Mouse (Mus musculus) forebrain, embryonic 10.5 days (tissue): Measurements from ENCODE around the gene Oaz3. TPM values are rescaled to one million over a fixed set of nuclear protein-coding genes. Genes with fewer than 3 reads are reported as not detected.
A peak's percentile ranks its signal among the peaks of the same experiment; 100 is the strongest.

Experiments
- DNase-seq: peaks from one replicate; pipeline ENCODE4 v3.0.0-alpha.2; 2017; ENCODE audit warnings: low spot score; ENCODE audit errors: extremely low spot score
- H3K27ac ChIP-seq: fragments of 300-500 bp; sonication (generic); 2 replicates; pipeline ENCODE4 v1.5.1; 2016; ENCODE audit warnings: mild to moderate bottlenecking
- H3K27me3 ChIP-seq: fragments of 300-500 bp; sonication (generic); 2 replicates; pipeline ENCODE4 v1.6.1; 2016; ENCODE audit warnings: mild to moderate bottlenecking; ENCODE audit not compliant: poor library complexity, severe bottlenecking
- H3K36me3 ChIP-seq: fragments of 300-500 bp; sonication (generic); replicated peaks from 2 replicates; pipeline ENCODE4 v1.6.1; 2016; ENCODE audit warnings: mild to moderate bottlenecking, moderate library complexity
- H3K4me1 ChIP-seq: fragments of 300-500 bp; sonication (generic); 2 replicates; pipeline ENCODE4 v1.6.1; 2016
- H3K4me3 ChIP-seq: fragments of 300-500 bp; sonication (generic); 2 replicates; pipeline ENCODE4 v1.5.1; 2016; ENCODE audit warnings: mild to moderate bottlenecking, moderate library complexity
- H3K9me3 ChIP-seq: fragments of 300-500 bp; sonication (generic); 2 replicates; pipeline ENCODE4 v1.6.1; 2016; ENCODE audit warnings: mild to moderate bottlenecking, moderate library complexity
- WGBS: fragments of 180-500 bp; shearing (Covaris S2); methylation state at CpG from one replicate; pipeline ENCODE4 v1.1.7; 2016; 5-methylcytosine and 5-hydroxymethylcytosine counted together
- polyA plus RNA-seq: library from polyadenylated mRNA; unstranded; fragments of >200 nt; fragmentation: Nextera tagmentation; extraction: Ambion mirVana; gene quantifications from 2 replicates; pipeline ENCODE4 v1.2.1, GENCODE M21; 2016

Oaz3 gene
- polyA plus RNA-seq, 1 experiment from 2014 or later: 0.81 TPM

DNA sequence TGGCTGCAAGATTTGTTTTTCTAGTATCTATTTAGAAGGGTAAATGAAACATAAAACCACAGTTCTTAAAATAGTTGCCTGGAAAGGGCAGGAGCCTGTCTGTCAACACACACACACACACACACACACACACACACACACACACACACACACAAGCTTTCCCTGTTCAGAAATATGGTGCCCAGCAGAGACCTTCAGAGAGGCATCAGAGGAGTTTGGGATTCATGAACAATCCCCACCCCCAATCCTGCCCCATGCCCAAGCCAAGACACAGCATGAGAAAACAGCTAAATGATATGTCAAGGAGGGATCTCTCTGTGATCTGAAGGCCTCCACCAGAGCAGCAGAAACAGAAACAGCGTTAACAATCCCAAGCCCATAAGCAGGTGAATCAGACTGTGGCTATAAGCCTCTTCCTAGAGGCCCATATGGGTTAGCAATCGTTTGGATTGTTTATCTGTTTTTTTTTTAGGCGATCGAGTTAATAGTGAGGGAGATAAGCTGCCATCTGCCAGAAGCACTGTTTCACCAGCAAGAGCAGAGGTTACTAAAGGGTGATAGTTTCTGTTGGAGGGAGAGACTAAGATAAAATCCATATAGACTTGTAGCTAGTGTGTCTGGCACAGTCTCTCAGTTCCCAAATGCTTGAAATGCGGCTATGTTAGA, 30.0 kb upstream of the Oaz3 start:
- Histone ChIP-seq H3K4me3 (no peak overlapping the region), H3K27ac (no peak overlapping the region), H3K27me3 (peaks cover 12% of the 10 kb centered on the region), H3K9me3 (no peaks in the 10 kb centered on the region), H3K4me1 (peaks cover 55% of the 10 kb centered on the region), H3K36me3 (no peaks in the 10 kb centered on the region)
- WGBS: 87% methylated on average over 5 of the region's 5 CpGs
- DNase-seq: no peak

DNA sequence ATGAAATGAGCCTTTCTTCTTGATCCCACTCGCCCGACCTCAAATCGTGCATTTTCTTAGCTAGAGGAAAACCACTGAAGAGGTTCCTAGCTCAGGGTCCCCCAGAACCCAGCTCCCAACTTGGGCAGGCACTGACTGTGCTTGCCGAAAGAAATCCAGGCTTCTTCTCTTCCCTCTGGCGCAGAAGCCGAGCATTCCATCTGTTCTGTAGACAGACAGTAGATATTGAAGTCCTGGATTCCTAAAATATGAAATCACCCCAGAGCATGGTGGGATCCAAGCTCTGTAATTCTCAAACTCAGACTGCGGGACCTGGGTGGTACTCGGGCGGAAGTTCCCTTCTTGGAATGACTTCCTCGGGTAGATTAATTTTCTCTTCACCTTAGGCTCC, 29.4 kb upstream of the Oaz3 start:
- Histone ChIP-seq H3K27ac (peak overlapping the region; percentile 74), H3K36me3 (no peaks in the 10 kb centered on the region), H3K4me1 (peaks cover 49% of the 10 kb centered on the region), H3K27me3 (peaks cover 9% of the 10 kb centered on the region; the same call in 1 of the 2 replicates), H3K4me3 (peak overlapping the region; percentile 45; the same call in 1 of the 2 replicates), H3K9me3 (no peaks in the 10 kb centered on the region)
- WGBS: 55% methylated on average over 10 of the region's 10 CpGs
- no peak for DNase-seq

DNA sequence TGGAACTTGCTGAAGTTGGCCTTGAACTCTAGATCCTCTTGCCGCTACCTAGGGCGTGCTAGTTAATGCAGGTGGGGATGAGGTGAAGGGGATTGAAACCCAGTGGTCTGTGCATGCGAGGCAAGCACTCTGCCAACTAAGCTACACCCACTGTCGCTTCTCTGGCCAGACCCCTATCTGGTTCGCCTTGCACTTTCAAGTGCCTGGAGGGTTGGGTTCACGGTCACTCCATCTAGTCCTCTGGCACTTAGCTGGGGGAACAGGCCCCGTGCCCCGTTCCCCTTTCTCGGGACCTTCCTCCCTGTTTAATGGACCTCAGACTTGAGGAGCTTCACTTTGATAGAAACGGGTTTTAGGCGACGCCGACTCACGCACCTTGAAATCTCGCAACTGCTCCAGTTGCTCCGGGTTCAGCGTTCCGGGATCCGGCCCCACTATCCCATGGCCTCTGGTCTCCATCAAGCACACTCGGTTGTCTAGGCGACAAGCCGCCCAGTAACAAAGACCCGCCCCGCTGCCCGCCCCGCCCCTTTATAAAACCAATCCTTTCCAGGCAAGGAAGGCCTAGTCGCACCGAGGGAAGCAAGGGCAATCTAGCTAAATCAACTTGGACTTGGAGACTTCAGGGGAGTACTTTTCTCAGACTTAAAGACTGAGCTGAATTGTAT, 28.9 kb upstream of the Oaz3 start:
- H3K27ac ChIP-seq: peak overlapping the region; percentile 74
- peaks cover 44% of the 10 kb centered on the region for H3K4me1 ChIP-seq
- no peaks in the 10 kb centered on the region for H3K9me3 ChIP-seq
- peak; percentile 80 for DNase-seq
- 11% methylated on average over 28 of the region's 28 CpGs for WGBS
- peak overlapping the region; percentile 45 for H3K4me3 ChIP-seq
- H3K36me3 ChIP-seq: no peaks in the 10 kb centered on the region
- peaks cover 8% of the 10 kb centered on the region; the same call in 1 of the 2 replicates for H3K27me3 ChIP-seq

DNA sequence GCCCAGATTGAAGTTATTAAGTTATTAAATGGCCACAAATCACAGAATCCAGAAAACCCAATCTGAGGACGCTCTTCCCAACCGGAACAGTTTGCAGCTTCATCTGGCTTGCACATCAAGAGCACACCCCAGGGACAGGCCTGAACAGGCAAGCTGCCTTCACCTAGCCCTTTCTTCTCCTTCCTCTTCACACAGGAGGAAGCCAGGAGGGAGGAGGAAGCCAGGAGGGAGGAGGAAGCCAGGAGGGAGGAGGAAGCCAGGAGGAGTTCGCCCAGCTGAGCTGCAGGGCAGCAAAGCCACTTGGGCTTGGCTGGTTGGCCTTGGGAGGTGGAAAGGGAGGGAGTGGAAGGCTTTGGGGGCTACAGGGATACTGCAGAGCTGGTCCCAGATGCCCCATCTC, 25.2 kb upstream of the Oaz3 start:
- 0 out of 2 replicates have a peak overlapping the region, but pooled peaks have one; percentile 25 for H3K27ac ChIP-seq
- no peak overlapping the region for H3K4me3 ChIP-seq
- DNase-seq: no peak
- 53% methylated on average over 3 of the region's 3 CpGs for WGBS
- no peaks in the 10 kb centered on the region for H3K36me3 ChIP-seq
- H3K27me3 ChIP-seq: peaks cover 8% of the 10 kb centered on the region; the same call in 1 of the 2 replicates
- no peaks in the 10 kb centered on the region for H3K9me3 ChIP-seq
- peaks cover 57% of the 10 kb centered on the region for H3K4me1 ChIP-seq

DNA sequence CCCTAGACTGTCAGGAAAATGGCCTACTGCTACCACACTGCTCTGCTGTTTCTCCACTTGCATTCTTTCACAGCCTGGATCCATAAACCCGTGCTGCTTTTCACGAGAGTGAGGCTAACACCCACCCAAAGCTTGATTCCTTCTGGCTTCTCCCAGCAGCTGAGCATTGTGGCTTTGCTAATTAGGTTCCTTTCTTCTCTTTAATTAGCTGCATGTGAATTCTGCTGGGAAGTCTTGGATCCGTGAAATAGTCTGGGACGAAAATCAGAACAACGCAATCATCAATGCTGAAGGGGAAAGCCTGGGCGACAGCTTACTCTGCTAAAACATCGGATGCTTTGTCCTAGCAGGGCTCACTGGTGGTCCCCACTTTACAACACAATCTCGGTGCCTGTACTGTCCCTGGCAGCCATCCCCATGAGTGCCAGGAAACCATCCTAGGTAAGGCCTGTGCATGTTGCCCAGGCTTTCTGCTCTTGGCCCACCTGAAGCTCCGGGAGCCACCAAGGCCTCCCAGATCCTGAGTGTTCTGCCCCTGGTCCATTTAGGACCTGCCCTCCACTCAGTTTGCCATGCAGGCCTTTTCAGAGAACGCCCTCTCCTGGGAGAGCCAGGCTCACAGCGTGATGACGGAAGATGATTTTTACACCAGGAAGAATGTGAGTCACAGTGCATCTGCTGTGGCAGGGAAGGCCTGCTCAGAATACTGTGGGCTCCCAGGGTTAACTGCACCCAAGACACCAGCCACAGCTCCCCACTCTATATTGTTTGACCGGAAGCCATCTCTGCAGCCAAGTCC, 22.1 kb upstream of the Oaz3 start:
- Histone ChIP-seq H3K4me3 (no peak overlapping the region), H3K27ac (peak overlapping the region; percentile 84), H3K36me3 (no peaks in the 10 kb centered on the region), H3K9me3 (no peaks in the 10 kb centered on the region), H3K27me3 (peaks cover 4% of the 10 kb centered on the region; the same call in 1 of the 2 replicates), H3K4me1 (peaks cover 50% of the 10 kb centered on the region)
- WGBS: 43% methylated on average over 13 of the region's 13 CpGs
- no peak for DNase-seq

DNA sequence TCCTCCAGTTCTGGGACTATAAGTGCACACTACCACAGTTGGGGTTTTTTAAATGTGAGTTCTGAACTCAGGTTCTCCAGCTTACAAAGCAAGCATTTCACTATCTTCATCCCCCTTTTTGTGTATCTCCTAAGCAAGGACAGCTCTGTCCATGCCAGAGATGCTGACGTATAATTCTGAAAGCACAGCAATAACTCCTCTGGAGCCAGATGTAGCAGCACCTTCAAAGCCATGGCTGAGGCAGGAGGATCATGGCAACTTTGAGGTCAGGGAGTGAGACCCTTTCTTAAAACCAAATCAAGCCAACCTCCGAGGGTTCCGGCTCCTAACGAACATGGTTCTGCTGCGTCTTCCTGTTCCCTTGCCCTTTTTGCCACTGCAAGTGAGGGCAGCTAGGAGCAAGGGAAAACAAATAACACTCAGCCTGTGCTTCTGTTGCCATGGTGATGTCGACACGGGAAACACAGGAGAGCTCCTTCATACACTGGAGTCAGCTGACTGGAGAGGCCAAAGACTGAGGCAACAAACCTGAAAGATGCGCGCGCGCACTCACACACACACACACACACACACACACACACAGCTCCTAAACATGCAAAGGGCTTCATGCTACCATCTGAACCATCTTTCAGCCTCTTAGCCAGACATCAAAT, 20.3 kb upstream of the Oaz3 start:
- Histone ChIP-seq H3K27me3 (peaks cover 4% of the 10 kb centered on the region; the same call in 1 of the 2 replicates), H3K36me3 (no peaks in the 10 kb centered on the region), H3K27ac (peak overlapping the region; percentile 81), H3K9me3 (no peaks in the 10 kb centered on the region), H3K4me3 (no peak overlapping the region), H3K4me1 (peaks cover 48% of the 10 kb centered on the region)
- peak; percentile 54 for DNase-seq
- 52% methylated on average over 11 of the region's 11 CpGs for WGBS

DNA sequence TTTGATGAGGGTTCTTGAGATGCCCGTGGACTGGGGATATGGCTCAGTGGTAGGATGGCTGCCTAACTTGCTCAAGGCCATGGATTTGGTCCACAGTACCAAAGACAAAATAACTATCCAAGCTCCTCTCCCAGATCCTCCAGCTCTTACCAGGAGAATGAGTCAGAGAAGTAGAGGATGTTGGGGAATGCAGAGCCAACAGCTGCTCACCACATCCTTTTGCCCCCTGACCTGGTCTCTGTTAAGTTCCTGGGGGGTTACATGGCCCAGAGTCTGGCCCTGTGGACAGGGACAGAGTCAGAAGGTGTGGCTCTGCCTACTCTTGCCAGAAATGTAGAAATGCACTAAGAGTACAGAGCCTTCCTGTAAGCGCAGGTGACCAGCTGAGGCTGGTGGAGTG, 16.1 kb upstream of the Oaz3 start:
- WGBS: 95% methylated on average over 2 of the region's 2 CpGs
- H3K27me3 ChIP-seq: peaks cover 11% of the 10 kb centered on the region
- DNase-seq: no peak
- H3K4me3 ChIP-seq: no peak overlapping the region
- H3K36me3 ChIP-seq: no peaks in the 10 kb centered on the region
- H3K9me3 ChIP-seq: peaks cover 6% of the 10 kb centered on the region; the same call in 1 of the 2 replicates
- no peak overlapping the region for H3K27ac ChIP-seq
- H3K4me1 ChIP-seq: peaks cover 29% of the 10 kb centered on the region

DNA sequence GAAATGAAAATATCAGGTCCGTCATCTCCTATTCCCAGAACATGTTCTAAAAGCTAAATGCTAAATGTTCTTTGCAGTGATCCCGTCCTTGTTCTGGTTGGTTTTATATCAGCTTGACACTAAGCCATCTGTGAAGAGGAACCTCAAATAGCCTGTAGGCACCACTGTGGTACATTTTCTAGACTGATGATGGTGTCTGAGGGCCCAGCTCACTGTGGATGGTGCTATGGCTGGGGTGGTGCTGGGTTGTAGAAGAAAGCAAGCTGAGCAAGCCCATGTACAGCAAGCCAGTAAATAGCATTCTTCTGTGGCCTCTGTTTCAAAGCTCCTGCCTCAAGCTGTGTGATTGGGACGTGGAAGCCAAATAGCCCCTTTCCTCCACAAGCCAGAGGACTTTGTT, 13.3 kb upstream of the Oaz3 start:
- Histone ChIP-seq H3K36me3 (no peaks in the 10 kb centered on the region), H3K27ac (no peak overlapping the region), H3K4me1 (peaks cover 12% of the 10 kb centered on the region), H3K4me3 (no peak overlapping the region), H3K9me3 (peaks cover 6% of the 10 kb centered on the region; the same call in 1 of the 2 replicates), H3K27me3 (peaks cover 11% of the 10 kb centered on the region)
- 84% methylated on average over 3 of the region's 3 CpGs for WGBS
- no peak for DNase-seq

DNA sequence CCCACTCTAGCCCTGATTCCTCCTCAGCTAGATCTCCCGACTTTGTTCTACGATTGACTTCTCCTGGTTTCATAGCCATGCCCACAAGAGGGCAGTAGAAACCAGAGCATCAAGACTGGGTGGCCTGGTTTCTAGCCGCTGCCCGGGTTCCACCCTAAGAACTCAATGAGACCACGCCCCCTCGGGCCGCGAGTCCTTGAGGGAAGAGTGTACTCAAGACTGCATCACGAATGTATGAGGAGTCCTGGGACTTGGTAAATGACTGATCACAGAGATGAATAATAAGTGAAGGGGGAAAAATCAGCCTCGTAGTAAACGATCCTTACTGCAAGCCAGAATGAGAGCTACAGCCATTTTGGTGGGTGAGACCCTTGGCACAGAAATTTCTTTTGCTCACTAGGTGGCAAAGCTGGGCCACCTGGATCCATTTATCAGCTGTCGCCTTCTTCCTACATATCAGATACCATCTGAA, 12.8 kb upstream of the Oaz3 start:
- 2% methylated on average over 12 of the region's 12 CpGs for WGBS
- Histone ChIP-seq H3K27me3 (peaks cover 11% of the 10 kb centered on the region), H3K9me3 (peaks cover 6% of the 10 kb centered on the region; the same call in 1 of the 2 replicates), H3K36me3 (no peaks in the 10 kb centered on the region), H3K4me1 (peaks cover 12% of the 10 kb centered on the region), H3K27ac (no peak overlapping the region), H3K4me3 (peak overlapping the region; percentile 42)
- peak; percentile 89 for DNase-seq

DNA sequence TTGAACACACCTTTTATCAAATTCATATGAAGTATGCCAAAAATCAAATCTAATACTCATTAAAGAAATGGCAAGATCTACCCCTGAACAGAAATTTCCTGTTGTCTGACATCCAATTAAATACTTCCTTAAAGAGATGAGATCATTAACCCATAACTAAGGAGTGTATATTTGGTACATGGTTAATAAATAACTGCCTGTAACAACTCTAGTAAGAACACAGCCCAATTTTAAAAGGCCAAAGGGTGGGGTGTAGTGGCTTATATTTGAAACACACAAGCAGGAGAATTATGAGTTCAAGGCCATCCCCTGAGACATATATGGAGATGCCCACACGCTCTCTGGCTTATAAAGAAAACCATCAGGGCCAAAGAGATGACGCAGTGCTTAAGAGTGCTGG, 5.7 kb upstream of the Oaz3 start:
- H3K36me3 ChIP-seq: peaks cover 61% of the 10 kb centered on the region
- 94% methylated on average over 2 of the region's 2 CpGs for WGBS

DNA sequence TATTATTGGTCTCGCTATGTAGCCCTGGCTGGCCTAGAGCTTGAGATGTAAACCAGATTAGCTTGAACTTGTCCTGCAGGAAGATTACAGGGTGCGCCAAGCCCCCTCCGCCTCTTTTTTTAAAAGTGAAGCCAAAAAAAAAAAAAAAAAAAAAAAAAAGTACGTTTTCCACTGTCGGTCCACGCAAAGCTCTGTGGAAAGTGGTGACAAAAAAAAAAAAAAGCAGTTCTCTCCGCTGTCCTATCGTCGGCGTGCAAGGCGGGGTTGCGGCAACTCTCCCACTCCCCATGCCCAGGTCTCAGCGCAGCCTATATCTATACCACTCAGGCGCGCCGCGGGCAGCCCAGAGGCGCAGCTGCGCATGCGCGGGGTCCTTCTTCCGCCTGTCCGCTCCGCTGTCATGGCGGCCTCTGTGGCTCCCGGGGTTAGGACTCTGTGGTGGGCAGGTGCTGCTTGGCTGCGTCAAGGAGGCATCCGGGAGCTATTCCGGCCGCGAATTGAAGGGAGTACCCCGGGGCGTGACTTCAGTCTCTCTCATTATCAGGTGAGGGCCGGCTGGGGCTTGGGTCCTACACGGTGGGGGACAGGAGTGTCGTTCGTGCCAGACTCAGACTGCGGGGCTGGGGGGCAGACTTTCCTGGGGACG, 641 bp downstream of the Oaz3 start, which contains the start of gene Mrpl9:
TSS of gene Mrpl9 (plus strand) at position 368 of the 646 bp plus-strand sequence.
- H3K4me3 ChIP-seq: peak within 1 kb of the TSS; percentile 94
- DNase-seq: peak; percentile 93
- WGBS: under 1% methylated on average over 39 of the region's 39 CpGs
- peaks cover 37% of the 10 kb centered on the region for H3K36me3 ChIP-seq
- peaks cover 13% of the 10 kb centered on the region for H3K4me1 ChIP-seq
- peaks cover 6% of the 10 kb centered on the region; the same call in 1 of the 2 replicates for H3K27me3 ChIP-seq
- H3K27ac ChIP-seq: peak within 1 kb of the TSS; percentile 92
- no peaks in the 10 kb centered on the region for H3K9me3 ChIP-seq

More for the DNA sequence above, 5.7 kb upstream of the Oaz3 start:
- no peak overlapping the region for H3K27ac ChIP-seq
- H3K4me3 ChIP-seq: no peak overlapping the region
- no peaks in the 10 kb centered on the region for H3K27me3 ChIP-seq
- no peaks in the 10 kb centered on the region for H3K9me3 ChIP-seq
- peaks cover 3% of the 10 kb centered on the region for H3K4me1 ChIP-seq
- DNase-seq: no peak

DNA sequence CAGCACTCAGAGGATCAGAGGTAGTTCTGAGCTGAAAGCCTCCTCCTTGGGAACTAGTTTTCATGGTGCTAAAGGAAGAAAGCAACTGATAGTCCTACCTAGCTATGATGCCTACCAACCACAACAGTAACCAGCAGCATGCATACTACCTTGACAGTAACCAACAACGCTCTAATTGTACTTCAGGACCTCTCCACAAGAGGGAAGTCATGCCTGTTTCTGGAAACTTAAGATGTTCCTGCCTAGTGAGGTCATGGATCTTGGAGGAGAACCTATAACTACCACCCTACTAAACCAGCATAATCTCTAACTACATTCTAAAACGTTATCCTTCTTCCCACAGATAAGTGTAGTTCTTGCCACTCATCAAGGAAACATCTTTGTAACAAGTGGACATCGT, 2.5 kb downstream of the Oaz3 start:
- no peak overlapping the region for H3K4me3 ChIP-seq
- peaks cover 13% of the 10 kb centered on the region for H3K4me1 ChIP-seq
- no peaks in the 10 kb centered on the region for H3K9me3 ChIP-seq
- peaks cover 18% of the 10 kb centered on the region for H3K36me3 ChIP-seq
- peaks cover 6% of the 10 kb centered on the region; the same call in 1 of the 2 replicates for H3K27me3 ChIP-seq
- H3K27ac ChIP-seq: no peak overlapping the region
- WGBS: 43% methylated on average over 3 of the region's 3 CpGs
- no peak for DNase-seq
